ENCODE assay signal across 8 mouse cellular contexts in genomic region chr2:92434375-92434745, GRCm38 (mm10). TPM values are rescaled to one million over a fixed set of nuclear protein-coding genes. Genes with fewer than 3 reads are reported as not detected.
DNase-seq lines count a peak whose midpoint lies in the region; ATAC-seq and TF ChIP-seq lines count a peak whose summit lies in the region.

No protein-coding gene starts in this region.

- no peak overlapping the region for H3K27ac ChIP-seq in CH12.LX (ENCODE audit: insufficient read depth, low read depth)
- H3K27ac ChIP-seq in forebrain, embryonic 16.5 days (ENCODE audit: low read length): peak overlapping the region; percentile 80
- peak overlapping the region; percentile 79 for H3K27ac ChIP-seq in lung, embryonic 16.5 days (ENCODE audit: low read length)

- peak overlapping the region; percentile 36 to 92 (median 67) for H3K4me3 ChIP-seq in CH12.LX (replicated peaks in 1 of 3; ENCODE audit: low read depth in 2 of 3, low read length in 2 of 3, poor library complexity in 1 of 3)
- peak overlapping the region; percentile 65 for H3K4me3 ChIP-seq in forebrain, embryonic 16.5 days (replicated peaks; ENCODE audit: low read length)
- H3K4me3 ChIP-seq in lung, embryonic 16.5 days (ENCODE audit: low read length): peak overlapping the region; percentile 78

- H3K4me2 ChIP-seq in CH12.LX (ENCODE audit: insufficient read depth, low read depth, poor library complexity, severe bottlenecking): peak overlapping the region; percentile 97
- peak overlapping the region; percentile 80 for H3K4me2 ChIP-seq in forebrain, embryonic 16.5 days (ENCODE audit: low read length)
- peak overlapping the region; percentile 91 for H3K4me2 ChIP-seq in lung, embryonic 16.5 days (ENCODE audit: low read depth, low read length)

- no peak for TF ChIP-seq POLR2A in CH12.LX (IDR thresholded peaks at IDR 0.05; ENCODE audit: low read depth, low read length)

- TF ChIP-seq RAD21 in CH12.LX (IDR thresholded peaks at IDR 0.05; ENCODE audit: low read depth, low read length): no peak

- peak overlapping the region; percentile 45 for H3K9ac ChIP-seq in CH12.LX (ENCODE audit: insufficient read depth, low read depth)
- peak overlapping the region; percentile 63 for H3K9ac ChIP-seq in forebrain, embryonic 16.5 days (replicated peaks; ENCODE audit: low read depth, low read length)
- H3K9ac ChIP-seq in lung, embryonic 16.5 days (ENCODE audit: low read length): peak overlapping the region; percentile 59

- H3K36me3 ChIP-seq in CH12.LX (replicated peaks in 1 of 2; ENCODE audit: control insufficient read depth in 1 of 2, insufficient read depth in 1 of 2, low read length in 1 of 2): peaks cover 7 to 28% of the 10 kb centered on the region in 2 experiments
- no peaks in the 10 kb centered on the region for H3K36me3 ChIP-seq in forebrain, embryonic 16.5 days (ENCODE audit: control insufficient read depth, insufficient read depth)
- H3K36me3 ChIP-seq in lung, embryonic 16.5 days (ENCODE audit: control insufficient read depth, insufficient read depth, low read length): no peaks in the 10 kb centered on the region

- in situ Hi-C loops in CH12.LX (cut with MboI; ENCODE audit: low pct_ligation_motif_present, low pct_unique_long_range_greater_than_20kb, low sequenced_read_pairs): loop anchor here (5.0 kb wide), 1 partner anchor 447 kb away; no protein-coding TSS in a partner anchor

- ATAC-seq in forebrain, embryonic 16.5 days: no peak
- ATAC-seq in lung, embryonic 16.5 days (ENCODE audit: low read depth): no peak

- peaks cover 11 to 39% of the 10 kb centered on the region in 2 experiments for H3K4me1 ChIP-seq in CH12.LX (ENCODE audit: control insufficient read depth in 1 of 2, insufficient read depth in 2 of 2)
- peaks cover 39% of the 10 kb centered on the region for H3K4me1 ChIP-seq in forebrain, embryonic 16.5 days (replicated peaks; ENCODE audit: control insufficient read depth, insufficient read depth, low read length)
- H3K4me1 ChIP-seq in lung, embryonic 16.5 days (replicated peaks; ENCODE audit: control insufficient read depth, insufficient read depth, low read length): peaks cover 42% of the 10 kb centered on the region

- no peak for TF ChIP-seq CTCF in CH12.LX (conservative IDR thresholded peaks at IDR 0.05 in 1 of 2, IDR thresholded peaks at IDR 0.05 in 1 of 2; ENCODE audit: low read depth in 2 of 2, low read length in 2 of 2)

- H3K27me3 ChIP-seq in CH12.LX (replicated peaks): peaks cover 6% of the 10 kb centered on the region
- H3K27me3 ChIP-seq in forebrain, embryonic 16.5 days (replicated peaks; ENCODE audit: control insufficient read depth, insufficient read depth, low read length): no peaks in the 10 kb centered on the region
- no peaks in the 10 kb centered on the region for H3K27me3 ChIP-seq in lung, embryonic 16.5 days (ENCODE audit: control insufficient read depth, insufficient read depth, low read depth, low read length)

- 4% methylated on average over 12 of the region's 12 CpGs for WGBS in forebrain, embryonic 16.5 days
- WGBS in lung, embryonic 16.5 days: 7% methylated on average over 12 of the region's 12 CpGs

- peaks cover 6% of the 10 kb centered on the region for H3K9me3 ChIP-seq in CH12.LX (replicated peaks; ENCODE audit: low read length)
- H3K9me3 ChIP-seq in forebrain, embryonic 16.5 days (ENCODE audit: control insufficient read depth, low read length): no peaks in the 10 kb centered on the region
- H3K9me3 ChIP-seq in lung, embryonic 16.5 days (ENCODE audit: control insufficient read depth, low read length): no peaks in the 10 kb centered on the region

- peaks cover 34% of the 10 kb centered on the region for H3K79me2 ChIP-seq in CH12.LX (replicated peaks; ENCODE audit: control insufficient read depth, extremely low read depth, insufficient read depth, poor library complexity, severe bottlenecking)

- peak; percentile 31 for DNase-seq in adrenal gland, postnatal 14 days
- no peak for DNase-seq in adrenal gland, postnatal 25 days
- DNase-seq in CH12.LX (ENCODE audit: extremely low read depth): no peak
- no peak for DNase-seq in right cerebral cortex, postnatal 14 days
- no peak for DNase-seq in adrenal gland, adult 2 months
- no peak for DNase-seq in cerebellum, adult 9-11 months

- no peak for TF ChIP-seq EP300 in CH12.LX (IDR thresholded peaks at IDR 0.05; ENCODE audit: low read length)

- dilution Hi-C loops in CH12.LX (cut with MboI; ENCODE audit: extremely low pct_ligation_motif_present, extremely low pct_unique_long_range_greater_than_20kb, low sequenced_read_pairs): no loop called here

TF ChIP-seq in CH12.LX, 34 proteins besides CTCF, POLR2A, EP300 and RAD21:
- TF ChIP-seq TBP (conservative IDR thresholded peaks at IDR 0.05; ENCODE audit: low read depth, low read length): peak; percentile 84
- no peak for TF ChIP-seq ELF1 (IDR thresholded peaks at IDR 0.05; ENCODE audit: low read depth, low read length)
- TF ChIP-seq USF1 (IDR thresholded peaks at IDR 0.05; ENCODE audit: low read depth, low read length): no peak
- TF ChIP-seq MYC (IDR thresholded peaks at IDR 0.05; ENCODE audit: low read depth, low read length): no peak
- no peak for TF ChIP-seq PAX5 (IDR thresholded peaks at IDR 0.05; ENCODE audit: low read length)
- TF ChIP-seq ZKSCAN1 (IDR thresholded peaks at IDR 0.05; ENCODE audit: borderline replicate concordance, low read depth, low read length): no peak
- TF ChIP-seq TCF12 (IDR thresholded peaks at IDR 0.05; ENCODE audit: low read depth, low read length): no peak
- TF ChIP-seq MAZ (IDR thresholded peaks at IDR 0.05; ENCODE audit: low read depth, low read length): no peak
- TF ChIP-seq MAX (IDR thresholded peaks at IDR 0.05; ENCODE audit: low read length): no peak; the same call in 1 of the 2 replicates
- TF ChIP-seq E2F4 (IDR thresholded peaks at IDR 0.05; ENCODE audit: insufficient replicate concordance, low read depth, low read length): no peak
- TF ChIP-seq JUN (IDR thresholded peaks at IDR 0.05; ENCODE audit: insufficient read depth, low read depth, low read length): no peak
- 0 out of 2 replicates have a peak, but pooled peaks have one; percentile 21 for TF ChIP-seq MEF2A (IDR thresholded peaks at IDR 0.05; ENCODE audit: borderline replicate concordance, low read depth, low read length)
- TF ChIP-seq GABPA (IDR thresholded peaks at IDR 0.05; ENCODE audit: insufficient replicate concordance, low read depth, low read length): no peak
TF ChIP-seq in CH12.LX: peak in this region for 2.

RNA-seq across cellular contexts. Expression of gene Cry2, which starts 0.5 kb away (rescaled TPM):
- 31.8 and 37.3 TPM in 2 replicates for total RNA-seq in adrenal gland, postnatal 14 days (2021)
- 35.5 and 44.7 TPM in 2 replicates for total RNA-seq in adrenal gland, postnatal 25 days (2021)
- total RNA-seq in CH12.LX (2012; rRNA removed): 8.8 and 12.7 TPM in 2 replicates
- 3.7 and 4.3 TPM in 2 replicates for total RNA-seq in CH12.LX (2014; rRNA removed)
- polyA plus RNA-seq in CH12.LX (2012; ENCODE audit: insufficient read length, low read depth): 15.2 and 15.9 TPM in 2 replicates
- polyA plus RNA-seq in forebrain, embryonic 16.5 days (2015; fragmentation: Nextera tagmentation; extraction: Ambion mirVana): 40.1 and 46.8 TPM in 2 replicates
- polyA plus RNA-seq in lung, embryonic 16.5 days (2015; fragmentation: Nextera tagmentation; extraction: Ambion mirVana): 28.8 and 29.8 TPM in 2 replicates
- total RNA-seq in adrenal gland, adult 2 months (2021): 10 to 100 TPM; 32.9 to 45.1 TPM
- 27.6 and 53.8 TPM in 2 replicates for polyA plus RNA-seq in adrenal gland, adult 2 months (2012; rRNA removed)

RNA-seq across cellular contexts. Expression of gene Slc35c1, which starts 26.0 kb away (rescaled TPM):
- total RNA-seq in adrenal gland, postnatal 14 days (2021): 15.6 and 19.5 TPM in 2 replicates
- 24.0 and 28.2 TPM in 2 replicates for total RNA-seq in adrenal gland, postnatal 25 days (2021)
- total RNA-seq in CH12.LX (2012; rRNA removed): 7.3 and 8.7 TPM in 2 replicates
- total RNA-seq in CH12.LX (2014; rRNA removed): 2.8 and 4.1 TPM in 2 replicates
- polyA plus RNA-seq in CH12.LX (2012; ENCODE audit: insufficient read length, low read depth): 18.4 and 22.7 TPM in 2 replicates
- polyA plus RNA-seq in forebrain, embryonic 16.5 days (2015; fragmentation: Nextera tagmentation; extraction: Ambion mirVana): 10.6 and 12.7 TPM in 2 replicates
- polyA plus RNA-seq in lung, embryonic 16.5 days (2015; fragmentation: Nextera tagmentation; extraction: Ambion mirVana): 18.7 and 19.6 TPM in 2 replicates
- 10 to 100 TPM; 14.3 to 23.2 TPM for total RNA-seq in adrenal gland, adult 2 months (2021)
- 50.9 and 98.4 TPM in 2 replicates for polyA plus RNA-seq in adrenal gland, adult 2 months (2012; rRNA removed)

RNA-seq across cellular contexts. Expression of gene Mapk8ip1, which starts 33.3 kb away (rescaled TPM):
- total RNA-seq in adrenal gland, postnatal 14 days (2021): 21.2 and 22.8 TPM in 2 replicates
- total RNA-seq in adrenal gland, postnatal 25 days (2021): 27.0 and 30.8 TPM in 2 replicates
- 4.1 and 5.4 TPM in 2 replicates for total RNA-seq in CH12.LX (2012; rRNA removed)
- 5.0 and 5.5 TPM in 2 replicates for total RNA-seq in CH12.LX (2014; rRNA removed)
- polyA plus RNA-seq in CH12.LX (2012; ENCODE audit: insufficient read length, low read depth): 11.0 and 13.0 TPM in 2 replicates
- polyA plus RNA-seq in forebrain, embryonic 16.5 days (2015; fragmentation: Nextera tagmentation; extraction: Ambion mirVana): 101 TPM in 2 replicates
- polyA plus RNA-seq in lung, embryonic 16.5 days (2015; fragmentation: Nextera tagmentation; extraction: Ambion mirVana): 8.9 and 11.0 TPM in 2 replicates
- 10 to 100 TPM; 30.2 to 34.9 TPM for total RNA-seq in adrenal gland, adult 2 months (2021)
- 60.9 and 67.1 TPM in 2 replicates for polyA plus RNA-seq in adrenal gland, adult 2 months (2012; rRNA removed)

RNA-seq across cellular contexts. Expression of gene 1700029I15Rik, which starts 52.0 kb away (rescaled TPM):
- 9.6 and 9.7 TPM in 2 replicates for total RNA-seq in adrenal gland, postnatal 14 days (2021)
- total RNA-seq in adrenal gland, postnatal 25 days (2021): 18.7 and 19.1 TPM in 2 replicates
- total RNA-seq in CH12.LX (2012; rRNA removed): 2.9 and 3.4 TPM in 2 replicates
- total RNA-seq in CH12.LX (2014; rRNA removed): 0.39 and 0.67 TPM in 2 replicates
- 3.0 and 5.0 TPM in 2 replicates for polyA plus RNA-seq in CH12.LX (2012; ENCODE audit: insufficient read length, low read depth)
- 5.7 and 8.6 TPM in 2 replicates for polyA plus RNA-seq in forebrain, embryonic 16.5 days (2015; fragmentation: Nextera tagmentation; extraction: Ambion mirVana)
- 2.5 and 4.9 TPM in 2 replicates for polyA plus RNA-seq in lung, embryonic 16.5 days (2015; fragmentation: Nextera tagmentation; extraction: Ambion mirVana)
- 10 to 100 TPM in 1 of 2 experiments, 1 to 10 TPM in 1; 4.9 to 14.6 TPM for total RNA-seq in adrenal gland, adult 2 months (2021)
- polyA plus RNA-seq in adrenal gland, adult 2 months (2012; rRNA removed): 10.5 and 15.0 TPM in 2 replicates

RNA-seq across cellular contexts. Expression of gene Large2, which starts 59.7 kb away (rescaled TPM):
- total RNA-seq in adrenal gland, postnatal 14 days (2021): 1.6 and 2.7 TPM in 2 replicates
- total RNA-seq in adrenal gland, postnatal 25 days (2021): 2.8 and 4.1 TPM in 2 replicates
- total RNA-seq in CH12.LX (2012; rRNA removed) (1.4 and 1.5 TPM in 2 replicates), CH12.LX (2014; rRNA removed) (0.19 TPM in 1 of 2 replicates, not detected in the other)
- 0.45 and 0.89 TPM in 2 replicates for polyA plus RNA-seq in CH12.LX (2012; ENCODE audit: insufficient read length, low read depth)
- 1.4 and 2.4 TPM in 2 replicates for polyA plus RNA-seq in forebrain, embryonic 16.5 days (2015; fragmentation: Nextera tagmentation; extraction: Ambion mirVana)
- 20.4 and 20.9 TPM in 2 replicates for polyA plus RNA-seq in lung, embryonic 16.5 days (2015; fragmentation: Nextera tagmentation; extraction: Ambion mirVana)
- 1 to 10 TPM in 1 of 2 experiments, under 1 TPM in 1; 0.45 to 1.4 TPM for total RNA-seq in adrenal gland, adult 2 months (2021)
- polyA plus RNA-seq in adrenal gland, adult 2 months (2012; rRNA removed): 1.3 and 2.2 TPM in 2 replicates
